Mouse (Mus musculus) midbrain, embryonic 16.5 days (tissue): Measurements from ENCODE around the gene Dock1. TPM values are rescaled to one million over a fixed set of nuclear protein-coding genes. Genes with fewer than 3 reads are reported as not detected.

Source experiments
- ATAC-seq: fragments of 200-750 bp; cut with Nextera tagmentation; 2 replicates; pipeline ENCODE4 v1.8.0; 2017; ENCODE audit warnings: moderate TSS enrichment
- H3K27ac ChIP-seq: fragments of 300-500 bp; sonication (generic); 2 replicates; pipeline ENCODE4 v1.5.1; 2014; ENCODE audit warnings: mild to moderate bottlenecking, low read length, mixed read lengths
- H3K27me3 ChIP-seq: fragments of 300-500 bp; sonication (generic); 2 replicates; pipeline ENCODE4 v1.6.1; 2014; ENCODE audit warnings: low read depth, low read length, mixed read lengths; ENCODE audit not compliant: control insufficient read depth, insufficient read depth
- H3K36me3 ChIP-seq: fragments of 300-500 bp; sonication (generic); 2 replicates; pipeline ENCODE4 v1.6.1; 2014; ENCODE audit warnings: mild to moderate bottlenecking, low read length, moderate library complexity, mixed read lengths; ENCODE audit not compliant: control insufficient read depth, insufficient read depth
- H3K4me1 ChIP-seq: fragments of 300-500 bp; sonication (generic); 2 replicates; pipeline ENCODE4 v1.6.1; 2014; ENCODE audit warnings: mild to moderate bottlenecking, low read length, mixed read lengths; ENCODE audit not compliant: control insufficient read depth, insufficient read depth
- H3K4me2 ChIP-seq: fragments of 300-500 bp; sonication (generic); 2 replicates; pipeline ENCODE4 v1.6.1; 2014; ENCODE audit warnings: mild to moderate bottlenecking, low read length, mixed read lengths
- H3K4me3 ChIP-seq: fragments of 300-500 bp; sonication (generic); 2 replicates; pipeline ENCODE4 v1.5.1; 2014; ENCODE audit warnings: low read depth, mild to moderate bottlenecking, low read length, moderate library complexity, mixed read lengths
- H3K9ac ChIP-seq: fragments of 300-500 bp; sonication (generic); 2 replicates; pipeline ENCODE4 v1.6.1; 2014; ENCODE audit warnings: low read depth, low read length, mixed read lengths
- H3K9me3 ChIP-seq: fragments of 300-500 bp; sonication (generic); replicated peaks from 2 replicates; pipeline ENCODE4 v1.6.1; 2014; ENCODE audit warnings: mild to moderate bottlenecking, low read length, mixed read lengths; ENCODE audit not compliant: control insufficient read depth, poor library complexity, severe bottlenecking
- WGBS: fragments of 180-500 bp; shearing (Covaris S2); extraction: QIAGEN DNeasy Blood & Tissue Kit; methylation state at CpG from one replicate; pipeline ENCODE4 v1.1.7; 2014; 5-methylcytosine and 5-hydroxymethylcytosine counted together
- polyA plus RNA-seq: library from polyadenylated mRNA; unstranded; fragments of >200 nt; fragmentation: Nextera tagmentation; extraction: Ambion mirVana; gene quantifications from 2 replicates; pipeline ENCODE4 v1.2.1, GENCODE M21; 2015

The Dock1 gene
- polyA plus RNA-seq, 1 experiment from 2014 or later = 5.5 TPM

- no peaks in the 10 kb centered on the region for H3K36me3 ChIP-seq
- no peak overlapping the region for H3K4me2 ChIP-seq
- no peak overlapping the region for H3K9ac ChIP-seq
- ATAC-seq = no peak
- H3K4me3 ChIP-seq = no peak overlapping the region
- WGBS = 53% methylated on average over 5 of the region's 5 CpGs
- no peaks in the 10 kb centered on the region for H3K4me1 ChIP-seq
- no peaks in the 10 kb centered on the region for H3K27me3 ChIP-seq
- no peaks in the 10 kb centered on the region for H3K9me3 ChIP-seq
- no peak overlapping the region for H3K27ac ChIP-seq
Observed at GRCm38 (mm10) chr7:134753417-134753816, 83.0 kb downstream of the Dock1 start.

GRCm38 (mm10) chr7:134757605-134758004, 87.2 kb downstream of the Dock1 start:
- Histone ChIP-seq H3K4me2 (no peak overlapping the region), H3K27me3 (no peaks in the 10 kb centered on the region), H3K27ac (no peak overlapping the region), H3K36me3 (no peaks in the 10 kb centered on the region), H3K4me3 (no peak overlapping the region), H3K9me3 (no peaks in the 10 kb centered on the region), H3K4me1 (no peaks in the 10 kb centered on the region), H3K9ac (no peak overlapping the region)
- 93% methylated on average over 7 of the region's 7 CpGs for WGBS
- ATAC-seq = no peak

GRCm38 (mm10) chr7:134761799-134762198, 91.3 kb downstream of the Dock1 start:
- 62% methylated on average over 4 of the region's 4 CpGs for WGBS
- H3K4me3 ChIP-seq = no peak overlapping the region

GRCm38 (mm10) chr7:134765130-134765529, 94.7 kb downstream of the Dock1 start:
- Histone ChIP-seq H3K4me2 (no peak overlapping the region), H3K27me3 (no peaks in the 10 kb centered on the region), H3K27ac (no peak overlapping the region), H3K4me1 (no peaks in the 10 kb centered on the region), H3K9ac (no peak overlapping the region), H3K36me3 (no peaks in the 10 kb centered on the region), H3K4me3 (no peak overlapping the region), H3K9me3 (no peaks in the 10 kb centered on the region)
- ATAC-seq = no peak
- 88% methylated on average over 13 of the region's 13 CpGs for WGBS

More at GRCm38 (mm10) chr7:134761799-134762198, 91.3 kb downstream of the Dock1 start:
- Histone ChIP-seq H3K27ac (no peak overlapping the region), H3K4me2 (no peak overlapping the region), H3K9ac (no peak overlapping the region), H3K9me3 (no peaks in the 10 kb centered on the region), H3K4me1 (no peaks in the 10 kb centered on the region), H3K27me3 (no peaks in the 10 kb centered on the region), H3K36me3 (no peaks in the 10 kb centered on the region)
- no peak for ATAC-seq

DNA sequence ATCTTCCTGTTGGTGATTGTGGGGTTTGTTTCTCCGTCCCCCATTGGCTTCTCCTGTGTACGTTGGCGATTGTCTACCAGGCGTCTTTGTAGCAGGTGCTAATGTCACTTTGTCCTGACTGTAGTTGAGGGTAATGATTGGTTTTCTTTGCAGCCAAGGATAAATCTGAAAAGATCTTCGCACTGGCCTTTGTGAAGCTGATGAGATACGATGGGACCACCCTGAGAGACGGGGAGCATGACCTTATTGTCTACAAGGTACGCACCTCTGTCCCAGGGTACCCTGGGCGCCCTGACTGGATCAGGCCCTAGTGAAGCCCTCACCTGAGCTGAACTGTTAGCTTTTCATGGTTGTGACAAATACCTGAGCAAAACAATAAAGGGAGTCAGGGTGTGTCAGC, 100.9 kb downstream of the Dock1 start:
- Histone ChIP-seq H3K4me3 (no peak overlapping the region), H3K27ac (no peak overlapping the region), H3K4me1 (peaks cover 30% of the 10 kb centered on the region), H3K9me3 (no peaks in the 10 kb centered on the region), H3K27me3 (no peaks in the 10 kb centered on the region), H3K4me2 (no peak overlapping the region), H3K9ac (no peak overlapping the region), H3K36me3 (no peaks in the 10 kb centered on the region)
- 95% methylated on average over 9 of the region's 9 CpGs for WGBS
- ATAC-seq = no peak

DNA sequence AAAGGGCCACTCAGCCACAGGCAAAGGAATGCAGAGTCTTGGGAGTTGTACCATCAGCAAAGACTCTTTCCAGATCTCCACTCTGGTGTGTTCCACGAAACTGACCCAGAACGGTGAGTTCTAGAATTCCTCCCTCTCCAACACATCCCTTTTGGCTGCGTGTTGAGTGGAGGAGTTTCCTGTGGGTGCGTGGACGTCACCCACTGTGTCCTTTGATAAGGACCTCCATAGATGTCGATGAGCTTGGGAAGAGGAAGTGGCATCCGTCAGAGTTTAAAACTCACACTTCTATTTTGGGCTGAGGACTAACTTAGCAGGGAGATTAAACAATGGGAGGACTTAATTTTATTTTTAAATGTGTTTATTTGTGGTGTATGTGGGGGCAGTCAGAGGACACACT, 101.9 kb downstream of the Dock1 start:
- H3K27ac ChIP-seq = no peak overlapping the region
- H3K4me3 ChIP-seq = no peak overlapping the region
- H3K9ac ChIP-seq = no peak overlapping the region
- no peaks in the 10 kb centered on the region for H3K36me3 ChIP-seq
- WGBS = 94% methylated on average over 7 of the region's 7 CpGs
- no peaks in the 10 kb centered on the region for H3K27me3 ChIP-seq
- no peak overlapping the region for H3K4me2 ChIP-seq
- no peaks in the 10 kb centered on the region for H3K9me3 ChIP-seq
- peaks cover 30% of the 10 kb centered on the region for H3K4me1 ChIP-seq
- no peak for ATAC-seq

- no peak for ATAC-seq
- Histone ChIP-seq H3K4me2 (no peak overlapping the region), H3K9ac (0 out of 2 replicates have a peak overlapping the region, but pooled peaks have one; percentile 25), H3K36me3 (no peaks in the 10 kb centered on the region), H3K4me1 (peaks cover 30% of the 10 kb centered on the region), H3K27me3 (no peaks in the 10 kb centered on the region), H3K27ac (peak overlapping the region; percentile 75; the same call in 1 of the 2 replicates), H3K4me3 (no peak overlapping the region), H3K9me3 (no peaks in the 10 kb centered on the region)
- WGBS = 68% methylated on average over 15 of the region's 15 CpGs
Observed at GRCm38 (mm10) chr7:134772867-134773590, 102.6 kb downstream of the Dock1 start.

DNA sequence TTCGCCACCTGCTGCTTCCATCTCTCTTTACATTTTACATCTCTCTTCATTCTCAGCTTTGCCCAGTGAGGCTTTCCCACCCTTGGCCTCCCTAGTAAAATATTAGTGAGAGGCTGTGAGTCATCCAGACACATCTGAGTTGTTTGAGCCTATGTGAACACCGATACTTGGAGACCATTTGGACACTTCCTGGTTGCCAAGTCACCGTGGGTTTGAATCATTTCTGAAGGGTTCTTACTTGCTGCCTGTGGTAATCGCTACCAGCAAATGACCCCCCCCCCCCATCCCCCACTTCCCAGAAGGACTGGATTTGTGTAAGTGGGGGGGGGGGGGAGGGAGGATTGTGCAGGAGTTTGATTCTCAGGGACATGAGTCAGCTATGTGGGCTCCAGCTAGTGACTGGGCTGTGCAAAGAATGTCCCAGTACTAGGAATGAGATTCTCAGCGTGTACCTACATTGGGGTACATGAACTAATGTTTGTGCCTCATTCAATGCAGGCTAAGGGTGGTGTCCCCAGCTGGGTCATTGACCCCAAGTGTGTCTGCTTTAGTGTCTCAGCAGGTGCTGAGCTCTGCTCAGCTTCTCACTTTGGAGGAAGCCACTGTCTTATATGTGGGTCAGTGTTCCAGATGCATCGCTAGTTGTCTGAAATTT, 103.4 kb downstream of the Dock1 start:
- Histone ChIP-seq H3K27me3 (no peaks in the 10 kb centered on the region), H3K9ac (no peak overlapping the region), H3K4me3 (no peak overlapping the region), H3K4me2 (peak overlapping the region; percentile 31; the same call in 1 of the 2 replicates), H3K36me3 (no peaks in the 10 kb centered on the region), H3K27ac (peak overlapping the region; percentile 75), H3K4me1 (peaks cover 30% of the 10 kb centered on the region), H3K9me3 (no peaks in the 10 kb centered on the region)
- ATAC-seq = 0 out of 2 replicates have a peak, but pooled peaks have one; percentile 18
- 65% methylated on average over 6 of the region's 6 CpGs for WGBS

GRCm38 (mm10) chr7:134774468-134775162, 104.2 kb downstream of the Dock1 start:
- Histone ChIP-seq H3K27ac (peak overlapping the region; percentile 75), H3K9ac (no peak overlapping the region), H3K4me2 (peak overlapping the region; percentile 31; the same call in 1 of the 2 replicates), H3K4me1 (peaks cover 30% of the 10 kb centered on the region), H3K36me3 (no peaks in the 10 kb centered on the region), H3K4me3 (no peak overlapping the region), H3K27me3 (no peaks in the 10 kb centered on the region), H3K9me3 (no peaks in the 10 kb centered on the region)
- peak; percentile 92 for ATAC-seq
- 28% methylated on average over 6 of the region's 6 CpGs for WGBS
